15 mouse cellular contexts compared by ENCODE assay signal in genomic region chr6:83193571-83193970, GRCm38 (mm10). TPM values are rescaled to one million over a fixed set of nuclear protein-coding genes. Genes with fewer than 3 reads are reported as not detected.
A peak's percentile ranks its signal among the peaks of the same experiment; 100 is the strongest.
DNase-seq lines count a peak whose midpoint lies in the region.
"Had no signal": no experiment of that assay in that cellular context is flagged by ENCODE, and none has a peak within 500 bp of the region (broad histone marks: within the 10 kb centered on the region; RNA-seq: fewer than 3 reads in every experiment).

No protein-coding gene starts in this region.

- DNase-seq in cerebellum, adult 11-12 months, result peak; percentile 2
- no peak for DNase-seq in cerebellum, adult 9-10 months
- DNase-seq in thymus, postnatal 0 days (ENCODE audit: low spot score), result peak; percentile 69
- DNase-seq in thymus, postnatal 25 days, result peak; percentile 37
- no peak for DNase-seq in kidney, adult 18-20 months
- no peak for DNase-seq in neural tube, embryonic 10.5 days (ENCODE audit: extremely low spot score, low spot score)
- DNase-seq: adrenal gland, postnatal 14 days; cerebellum, postnatal 10 days; cerebellum, postnatal 36 days; embryo, embryonic 11 days; gastrocnemius, postnatal 25 days; heart, adult 18-20 months; heart, postnatal 10 days; heart, postnatal 36 days had no signal

RNA-seq across cellular contexts. Expression of gene Slc4a5, which starts 26.1 kb away (rescaled TPM):
- 0.07 and 0.17 TPM in 2 replicates for polyA plus RNA-seq in thymus, postnatal 0 days (2015; fragmentation: Nextera tagmentation; extraction: Ambion mirVana)

RNA-seq across cellular contexts. Expression of gene Dctn1, which starts 27.9 kb away (rescaled TPM):
- 62.8 and 64.5 TPM in 2 replicates for polyA plus RNA-seq in thymus, postnatal 0 days (2015; fragmentation: Nextera tagmentation; extraction: Ambion mirVana)

RNA-seq across cellular contexts. Expression of gene 1700003E16Rik, which starts 37.4 kb away (rescaled TPM):
- polyA plus RNA-seq in thymus, postnatal 0 days (2015; fragmentation: Nextera tagmentation; extraction: Ambion mirVana), result 0.21 and 0.44 TPM in 2 replicates
- polyA plus RNA-seq: erythroblast, embryonic 14.5 days had no signal

RNA-seq across cellular contexts. Expression of gene Wdr54, which starts 37.4 kb away (rescaled TPM):
- 0.67 and 0.95 TPM in 2 replicates for polyA plus RNA-seq in thymus, postnatal 0 days (2015; fragmentation: Nextera tagmentation; extraction: Ambion mirVana)

RNA-seq across cellular contexts. Expression of gene Rtkn, which starts 58.3 kb away (rescaled TPM):
- 29.1 and 30.9 TPM in 2 replicates for polyA plus RNA-seq in thymus, postnatal 0 days (2015; fragmentation: Nextera tagmentation; extraction: Ambion mirVana)

Comparison
In these comparisons a context has a peak if more than half of its experiments do, and no peak if none do; other contexts are left out.
1. DNase-seq: peak in cerebellum, adult 11-12 months (single experiment), thymus, postnatal 0 days (single experiment) and thymus, postnatal 25 days (single experiment); none in cerebellum, adult 9-10 months (single experiment), kidney, adult 18-20 months (single experiment) and neural tube, embryonic 10.5 days (single experiment).